Mouse (Mus musculus): ENCODE measurements around the gene Tdpoz3. TPM values are rescaled to one million over a fixed set of nuclear protein-coding genes. Genes with fewer than 3 reads are reported as not detected.

The Tdpoz3 gene
- not detected for total RNA-seq (2023)

GRCm38 (mm10) chr3:93825720-93826119, at the start of gene Tdpoz3:
Gene Tdpoz3, plus strand, starts transcription at chr3:93826020.

GRCm38 (mm10) chr3:93796098-93796497, 29.7 kb upstream of the Tdpoz3 start, which contains the start of gene Tdpoz4:
Gene Tdpoz4, plus strand, starts transcription at chr3:93796398.

Other genes starting within 250 kb of the Tdpoz3 start
- not detected for gene Tdpoz2, start 173.3 kb upstream of the Tdpoz3 start, total RNA-seq (2023)
- not detected for gene Tdpoz1, start 149.7 kb upstream of the Tdpoz3 start, total RNA-seq (2023)
- not detected for gene Gm37596, start 132.9 kb upstream of the Tdpoz3 start, total RNA-seq (2023)
- gene Gm5773, start 53.0 kb upstream of the Tdpoz3 start, total RNA-seq (2023) = not detected
- not detected for gene Tdpoz4, start 29.6 kb upstream of the Tdpoz3 start, total RNA-seq (2023)
- not detected for gene Gm9117, start 117.5 kb downstream of the Tdpoz3 start, total RNA-seq (2023)
- gene Tdpoz5, start 135.3 kb downstream of the Tdpoz3 start, total RNA-seq (2023) = not detected
- not detected for gene Gm9125, start 228.9 kb downstream of the Tdpoz3 start, total RNA-seq (2023)
- not detected for gene Gm10697, start 246.6 kb downstream of the Tdpoz3 start, total RNA-seq (2023)